Mouse (Mus musculus): ENCODE measurements around the gene Gigyf2. TPM values are rescaled to one million over a fixed set of nuclear protein-coding genes. Genes with fewer than 3 reads are reported as not detected.

Gene Gigyf2
- total and polyA plus RNA-seq, 2 experiments from 2014 or later: 51.3 to 56.8 TPM

DNA sequence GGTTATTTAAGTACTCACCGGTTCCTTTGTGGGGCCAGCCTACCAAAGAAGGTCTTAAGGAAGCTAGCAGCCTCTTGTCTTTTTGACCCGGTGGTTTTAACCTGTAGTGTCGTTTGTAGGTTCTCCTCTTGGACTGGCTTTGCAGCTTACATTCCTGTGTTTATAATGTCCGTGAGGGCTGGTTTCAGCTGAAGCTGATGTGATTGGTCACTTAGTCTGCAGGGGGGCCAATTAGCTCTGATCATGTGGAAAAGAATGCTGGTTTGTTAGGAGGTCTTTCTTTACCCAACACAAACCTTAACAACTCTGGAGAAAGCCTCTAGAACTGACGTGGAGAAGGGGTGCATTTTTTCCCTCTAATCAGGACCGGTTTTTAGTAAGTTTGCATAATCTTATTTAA lies 67.8 kb downstream of the Gigyf2 start, which contains the start of gene Kcnj13:
TSS of gene Kcnj13 (minus strand) at position 136 of the 400 bp plus-strand sequence.
- Histone ChIP-seq H3K4me3 (ENCODE audit: low read length) (no peak within 1 kb of the TSS), H3K9ac (replicated peaks; ENCODE audit: low read length) (no peak within 1 kb of the TSS), H3K9me3 (ENCODE audit: low read length) (no peaks in the 10 kb centered on the region), H3K4me2 (ENCODE audit: low read depth, low read length) (no peak within 1 kb of the TSS), H3K27me3 (ENCODE audit: insufficient read depth, low read length) (no peaks in the 10 kb centered on the region), H3K27ac (no peak within 1 kb of the TSS), H3K36me3 (ENCODE audit: insufficient read depth, low read length) (peaks cover 4% of the 10 kb centered on the region; the same call in 1 of the 2 replicates), H3K4me1 (ENCODE audit: insufficient read depth, low read length) (no peaks in the 10 kb centered on the region)
- TF ChIP-seq CTCF (IDR thresholded peaks at IDR 0.05; ENCODE audit: low read depth): no peak
- WGBS: 47% methylated on average over 6 of the region's 6 CpGs
- no peak for ATAC-seq
- DNase-seq (ENCODE audit: low spot score): no peak

- 70% methylated on average over 7 of the region's 7 CpGs for WGBS
- Histone ChIP-seq H3K36me3 (ENCODE audit: insufficient read depth, low read length) (no peaks in the 10 kb centered on the region), H3K27ac (0 out of 2 replicates have a peak overlapping the region, but pooled peaks have one; percentile 32), H3K27me3 (ENCODE audit: insufficient read depth, low read length) (no peaks in the 10 kb centered on the region), H3K4me3 (ENCODE audit: low read length) (no peak overlapping the region), H3K9me3 (ENCODE audit: low read length) (no peaks in the 10 kb centered on the region), H3K4me2 (ENCODE audit: low read depth, low read length) (no peak overlapping the region), H3K4me1 (ENCODE audit: insufficient read depth, low read length) (no peaks in the 10 kb centered on the region), H3K9ac (replicated peaks; ENCODE audit: low read length) (no peak overlapping the region)
- ATAC-seq (no peak), DNase-seq (ENCODE audit: low spot score) (peak; percentile 30)
- no peak for TF ChIP-seq CTCF (IDR thresholded peaks at IDR 0.05; ENCODE audit: low read depth)
Observed at GRCm38 (mm10) chr1:87396923-87397586, 70.3 kb downstream of the Gigyf2 start.

- H3K27ac ChIP-seq: no peak overlapping the region
- no peak overlapping the region for H3K4me3 ChIP-seq (ENCODE audit: low read length)
- no peak overlapping the region for H3K4me2 ChIP-seq (ENCODE audit: low read depth, low read length)
- H3K9ac ChIP-seq (replicated peaks; ENCODE audit: low read length): no peak overlapping the region
- ATAC-seq (no peak), DNase-seq (ENCODE audit: low spot score) (no peak)
- no peaks in the 10 kb centered on the region for H3K4me1 ChIP-seq (ENCODE audit: insufficient read depth, low read length)
- TF ChIP-seq CTCF (IDR thresholded peaks at IDR 0.05; ENCODE audit: low read depth): no peak
- no peaks in the 10 kb centered on the region for H3K9me3 ChIP-seq (ENCODE audit: low read length)
- peaks cover 33% of the 10 kb centered on the region for H3K36me3 ChIP-seq (ENCODE audit: insufficient read depth, low read length)
- H3K27me3 ChIP-seq (ENCODE audit: insufficient read depth, low read length): no peaks in the 10 kb centered on the region
- 76% methylated on average over 1 of the region's 1 CpGs for WGBS
Observed at GRCm38 (mm10) chr1:87404710-87405109, 77.9 kb downstream of the Gigyf2 start.

DNA sequence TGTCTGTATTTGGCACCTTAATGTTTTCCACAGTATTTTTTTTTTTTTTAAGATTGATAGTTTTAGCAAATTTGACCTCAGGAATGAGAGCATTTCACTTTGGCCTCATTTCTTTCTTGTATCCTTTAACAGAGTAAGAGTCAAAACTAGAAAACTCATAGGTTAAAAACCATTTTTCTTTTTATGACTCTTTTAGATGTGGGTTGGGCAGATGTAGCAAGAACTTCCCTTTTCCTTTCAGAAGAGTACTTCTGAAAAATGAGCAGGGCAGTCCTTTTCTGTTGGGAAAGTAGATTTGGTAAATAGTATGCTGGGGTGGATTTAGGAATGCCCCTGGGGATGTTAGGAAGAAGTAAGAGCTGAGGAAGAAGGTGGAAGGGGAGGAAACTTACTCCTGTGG lies 79.2 kb downstream of the Gigyf2 start:
- Histone ChIP-seq H3K9ac (replicated peaks; ENCODE audit: low read length) (no peak overlapping the region), H3K4me3 (ENCODE audit: low read length) (no peak overlapping the region), H3K36me3 (ENCODE audit: insufficient read depth, low read length) (peaks cover 35% of the 10 kb centered on the region), H3K27me3 (ENCODE audit: insufficient read depth, low read length) (no peaks in the 10 kb centered on the region), H3K9me3 (ENCODE audit: low read length) (no peaks in the 10 kb centered on the region), H3K4me2 (ENCODE audit: low read depth, low read length) (no peak overlapping the region), H3K27ac (no peak overlapping the region), H3K4me1 (ENCODE audit: insufficient read depth, low read length) (no peaks in the 10 kb centered on the region)
- ATAC-seq (no peak), DNase-seq (ENCODE audit: low spot score) (no peak)
- TF ChIP-seq CTCF (IDR thresholded peaks at IDR 0.05; ENCODE audit: low read depth): no peak

DNA sequence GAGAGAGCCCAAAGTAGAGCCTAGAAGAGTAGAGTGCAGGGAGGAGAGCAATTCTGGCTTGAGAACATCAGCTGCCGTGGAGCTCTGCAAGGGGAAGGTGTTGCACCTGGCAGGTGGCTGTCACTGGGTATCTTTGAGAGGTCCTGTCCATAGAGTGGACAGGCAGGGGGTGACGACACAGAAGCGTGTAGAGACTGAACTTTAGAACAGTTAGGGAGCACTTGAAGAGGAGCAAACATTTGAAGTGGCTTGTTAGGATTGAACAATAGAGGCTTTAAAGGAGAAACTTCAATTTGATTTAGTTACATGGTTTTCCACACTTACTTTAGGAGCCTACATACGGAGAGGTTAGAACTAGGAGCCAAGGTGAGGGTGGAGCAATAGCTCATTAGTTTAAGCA lies 82.6 kb downstream of the Gigyf2 start:
- 90% methylated on average over 4 of the region's 4 CpGs for WGBS

DNA sequence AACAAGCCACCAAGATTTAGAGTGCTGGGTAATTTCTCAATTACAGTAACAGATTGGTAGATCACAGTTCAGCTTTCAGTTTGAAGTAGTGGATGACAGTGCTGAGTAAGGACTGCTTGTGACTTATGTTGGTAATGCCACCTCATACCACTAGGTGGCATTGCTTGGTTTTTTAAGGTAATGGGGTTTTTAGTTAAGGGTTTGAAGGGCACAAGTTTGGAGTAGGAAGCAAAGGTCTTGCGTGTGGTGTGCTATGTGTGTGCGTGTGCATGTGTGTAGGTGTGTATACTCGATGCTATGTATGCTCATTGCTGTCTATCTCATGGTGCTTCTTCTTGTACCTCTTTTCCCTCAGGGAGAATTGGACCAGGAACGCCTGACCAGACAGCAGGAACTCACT lies 91.9 kb downstream of the Gigyf2 start:
- Histone ChIP-seq H3K27ac (no peak overlapping the region), H3K4me2 (ENCODE audit: low read depth, low read length) (no peak overlapping the region), H3K9me3 (ENCODE audit: low read length) (no peaks in the 10 kb centered on the region), H3K27me3 (ENCODE audit: insufficient read depth, low read length) (no peaks in the 10 kb centered on the region), H3K9ac (replicated peaks; ENCODE audit: low read length) (no peak overlapping the region), H3K36me3 (ENCODE audit: insufficient read depth, low read length) (peaks cover 28% of the 10 kb centered on the region), H3K4me1 (ENCODE audit: insufficient read depth, low read length) (no peaks in the 10 kb centered on the region), H3K4me3 (ENCODE audit: low read length) (no peak overlapping the region)
- peak; percentile 79 for TF ChIP-seq CTCF (IDR thresholded peaks at IDR 0.05; ENCODE audit: low read depth)
- ATAC-seq: no peak
- peak; percentile 73 for DNase-seq (ENCODE audit: low spot score)
- 89% methylated on average over 4 of the region's 4 CpGs for WGBS

More for the DNA sequence above, 82.6 kb downstream of the Gigyf2 start:
- Histone ChIP-seq H3K27ac (no peak overlapping the region), H3K4me3 (ENCODE audit: low read length) (no peak overlapping the region), H3K36me3 (ENCODE audit: insufficient read depth, low read length) (peaks cover 50% of the 10 kb centered on the region), H3K9me3 (ENCODE audit: low read length) (no peaks in the 10 kb centered on the region), H3K4me2 (ENCODE audit: low read depth, low read length) (no peak overlapping the region), H3K4me1 (ENCODE audit: insufficient read depth, low read length) (no peaks in the 10 kb centered on the region), H3K27me3 (ENCODE audit: insufficient read depth, low read length) (no peaks in the 10 kb centered on the region), H3K9ac (replicated peaks; ENCODE audit: low read length) (no peak overlapping the region)
- TF ChIP-seq CTCF (IDR thresholded peaks at IDR 0.05; ENCODE audit: low read depth): no peak
- ATAC-seq (no peak), DNase-seq (ENCODE audit: low spot score) (no peak)

DNA sequence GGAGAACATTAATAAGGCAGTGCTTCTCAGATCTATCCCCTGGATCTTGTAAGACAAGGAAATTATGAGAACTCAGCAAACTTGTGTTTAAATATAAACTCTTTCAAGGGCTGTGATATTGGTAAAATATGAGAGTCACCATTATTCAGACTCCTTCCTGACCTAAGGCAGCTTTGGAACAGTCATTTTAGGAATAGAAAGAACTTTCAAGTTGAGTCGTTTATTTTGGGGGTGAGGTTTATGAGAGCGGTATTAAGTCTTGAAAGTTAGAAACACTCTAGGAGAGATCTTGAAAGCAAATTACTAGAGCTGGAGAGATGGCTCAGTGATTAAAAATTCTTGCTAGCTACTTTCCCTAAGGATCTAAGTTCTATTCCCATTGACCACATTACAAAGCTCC lies 108.3 kb downstream of the Gigyf2 start:
- H3K27ac ChIP-seq: no peak overlapping the region
- DNase-seq (ENCODE audit: low spot score) (no peak), ATAC-seq (no peak)
- H3K4me3 ChIP-seq (ENCODE audit: low read length): no peak overlapping the region
- no peaks in the 10 kb centered on the region for H3K4me1 ChIP-seq (ENCODE audit: insufficient read depth, low read length)
- TF ChIP-seq CTCF (IDR thresholded peaks at IDR 0.05; ENCODE audit: low read depth): no peak
- H3K36me3 ChIP-seq (ENCODE audit: insufficient read depth, low read length): peaks cover 53% of the 10 kb centered on the region
- no peaks in the 10 kb centered on the region for H3K9me3 ChIP-seq (ENCODE audit: low read length)
- no peaks in the 10 kb centered on the region for H3K27me3 ChIP-seq (ENCODE audit: insufficient read depth, low read length)
- H3K4me2 ChIP-seq (ENCODE audit: low read depth, low read length): no peak overlapping the region
- H3K9ac ChIP-seq (replicated peaks; ENCODE audit: low read length): no peak overlapping the region
- WGBS: 94% methylated on average over 2 of the region's 2 CpGs

All from hindbrain, postnatal 0 days (tissue).